ENCODE assay signal across 14 mouse cellular contexts in the genomic region with DNA sequence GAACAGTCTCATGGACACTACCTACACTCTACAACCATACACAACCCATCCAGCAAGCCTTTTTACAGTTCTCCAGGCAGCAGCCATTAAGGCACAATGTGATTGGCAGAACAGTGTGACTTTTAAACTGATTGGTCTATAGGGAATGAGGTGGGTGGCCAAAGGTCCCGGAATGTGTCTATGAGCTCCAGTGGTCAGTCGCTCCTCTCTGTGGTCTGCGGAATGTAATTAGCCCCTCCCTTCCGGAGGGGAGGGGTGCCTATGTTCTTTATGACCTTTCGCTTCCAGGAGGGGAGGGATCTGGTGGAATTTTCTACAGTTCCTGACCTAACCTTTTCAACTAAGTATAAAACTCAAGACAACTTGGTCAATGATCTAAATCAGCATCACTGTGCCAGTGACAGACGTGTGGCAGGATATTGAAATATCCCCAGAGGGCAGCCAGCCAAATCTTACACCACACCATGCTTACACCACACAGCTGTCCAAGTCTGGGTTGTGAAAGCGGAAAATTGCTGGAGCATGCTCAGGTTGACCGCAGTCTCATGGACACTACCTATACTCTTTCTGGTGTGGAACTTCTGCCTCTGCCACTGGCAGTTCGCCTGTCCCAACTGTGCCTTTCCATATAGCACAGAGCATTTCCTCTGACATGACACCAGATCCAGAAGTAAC.
DNase-seq lines count a peak whose midpoint lies in the region; ATAC-seq lines count a peak whose summit lies in the region.
"Had no signal": no experiment of that assay in that cellular context is flagged by ENCODE, and none has a peak within 500 bp of the region (broad histone marks: within the 10 kb centered on the region; RNA-seq: fewer than 3 reads in every experiment).

No protein-coding gene starts in this region.

- H3K4me2 ChIP-seq in limb, embryonic 12.5 days, result no peak overlapping the region
- H3K4me2 ChIP-seq in forebrain, embryonic 13.5 days, result no peak overlapping the region
- no peak overlapping the region for H3K4me2 ChIP-seq in forebrain, embryonic 11.5 days (ENCODE audit: low read depth, low read length, severe bottlenecking)
- H3K4me2 ChIP-seq: hindbrain, embryonic 15.5 days; liver, embryonic 11.5 days had no signal

- ATAC-seq in limb, embryonic 12.5 days (ENCODE audit: insufficient number of reproducible peaks, insufficient read depth, low FRiP score, low TSS enrichment, low read depth), result no peak
- ATAC-seq in forebrain, embryonic 13.5 days, result no peak
- no peak for ATAC-seq in forebrain, embryonic 11.5 days (replicated peaks; ENCODE audit: low FRiP score)

- no peaks in the 10 kb centered on the region for H3K36me3 ChIP-seq in limb, embryonic 12.5 days
- H3K36me3 ChIP-seq in forebrain, embryonic 13.5 days (ENCODE audit: poor library complexity, severe bottlenecking), result no peaks in the 10 kb centered on the region
- no peaks in the 10 kb centered on the region for H3K36me3 ChIP-seq in forebrain, embryonic 11.5 days (ENCODE audit: control insufficient read depth, insufficient read depth, low read length)
- H3K36me3 ChIP-seq: G1E; hindbrain, embryonic 15.5 days; midbrain, embryonic 10.5 days had no signal

- H3K27me3 ChIP-seq in limb, embryonic 12.5 days, result no peaks in the 10 kb centered on the region
- no peaks in the 10 kb centered on the region for H3K27me3 ChIP-seq in forebrain, embryonic 13.5 days
- H3K27me3 ChIP-seq in forebrain, embryonic 11.5 days (ENCODE audit: control insufficient read depth, insufficient read depth, low read length), result no peaks in the 10 kb centered on the region
- H3K27me3 ChIP-seq: hindbrain, embryonic 15.5 days had no signal

- peaks cover 10% of the 10 kb centered on the region; the same call in 1 of the 2 replicates for H3K4me1 ChIP-seq in limb, embryonic 12.5 days (replicated peaks)
- H3K4me1 ChIP-seq in forebrain, embryonic 13.5 days, result no peaks in the 10 kb centered on the region
- H3K4me1 ChIP-seq in forebrain, embryonic 11.5 days (replicated peaks; ENCODE audit: control insufficient read depth, insufficient read depth, low read length), result no peaks in the 10 kb centered on the region
- H3K4me1 ChIP-seq: hindbrain, embryonic 15.5 days; midbrain, embryonic 10.5 days had no signal

- H3K9ac ChIP-seq in limb, embryonic 12.5 days (replicated peaks), result no peak overlapping the region
- H3K9ac ChIP-seq in forebrain, embryonic 13.5 days, result no peak overlapping the region
- no peak overlapping the region for H3K9ac ChIP-seq in forebrain, embryonic 11.5 days (ENCODE audit: low read length)
- H3K9ac ChIP-seq: hindbrain, embryonic 15.5 days had no signal

- 64% methylated on average over 9 of the region's 9 CpGs for WGBS in limb, embryonic 12.5 days
- 90% methylated on average over 9 of the region's 9 CpGs for WGBS in forebrain, embryonic 13.5 days
- 85% methylated on average over 9 of the region's 9 CpGs for WGBS in forebrain, embryonic 11.5 days

- no peaks in the 10 kb centered on the region for H3K9me3 ChIP-seq in limb, embryonic 12.5 days
- H3K9me3 ChIP-seq in forebrain, embryonic 13.5 days (replicated peaks), result no peaks in the 10 kb centered on the region; the same call in 1 of the 2 replicates
- no peaks in the 10 kb centered on the region for H3K9me3 ChIP-seq in forebrain, embryonic 11.5 days (ENCODE audit: control insufficient read depth, low read length)
- H3K9me3 ChIP-seq: G1E; hindbrain, embryonic 15.5 days; midbrain, embryonic 10.5 days had no signal

- DNase-seq in lung, adult 18-20 months, result peak; percentile 12 to 19
- no peak for DNase-seq in lung, postnatal 25 days (ENCODE audit: low spot score)
- DNase-seq in adrenal gland, postnatal 14 days, result peak; percentile 69
- DNase-seq in thymus, postnatal 0 days (ENCODE audit: low spot score), result no peak
- no peak for DNase-seq in forebrain, embryonic 11.5 days (ENCODE audit: low spot score)
- DNase-seq: cerebellum, adult 18-20 months; thymus, postnatal 25 days had no signal

- H3K4me3 ChIP-seq in limb, embryonic 12.5 days (replicated peaks), result no peak overlapping the region
- no peak overlapping the region for H3K4me3 ChIP-seq in forebrain, embryonic 13.5 days
- no peak overlapping the region for H3K4me3 ChIP-seq in forebrain, embryonic 11.5 days (ENCODE audit: low read depth, low read length)
- H3K4me3 ChIP-seq: hindbrain, embryonic 15.5 days; layer of hippocampus, adult 2 months; midbrain, embryonic 10.5 days had no signal

- 0 out of 2 replicates have a peak overlapping the region, but pooled peaks have one; percentile 45 for H3K27ac ChIP-seq in limb, embryonic 12.5 days
- no peak overlapping the region for H3K27ac ChIP-seq in forebrain, embryonic 13.5 days
- H3K27ac ChIP-seq in forebrain, embryonic 11.5 days (ENCODE audit: low read depth, low read length), result no peak overlapping the region
- H3K27ac ChIP-seq: hindbrain, embryonic 15.5 days; layer of hippocampus, adult 2 months; midbrain, embryonic 10.5 days had no signal

Comparison
In these comparisons a context has a peak if more than half of its experiments do, and no peak if none do; other contexts are left out.
1. DNase-seq: peak in lung, adult 18-20 months (2 of 2) and adrenal gland, postnatal 14 days (single experiment); none in lung, postnatal 25 days (single experiment), thymus, postnatal 0 days (single experiment) and forebrain, embryonic 11.5 days (single experiment).